Comparison of ENCODE assay signal across 9 mouse cellular contexts in genomic region chr11:57951541-57952326, GRCm38 (mm10). TPM values are rescaled to one million over a fixed set of nuclear protein-coding genes. Genes with fewer than 3 reads are reported as not detected.
DNase-seq lines count a peak whose midpoint lies in the region; ATAC-seq and TF ChIP-seq lines count a peak whose summit lies in the region.
"Had no signal": no experiment of that assay in that cellular context is flagged by ENCODE, and none has a peak within 500 bp of the region (broad histone marks: within the 10 kb centered on the region; RNA-seq: fewer than 3 reads in every experiment).

No protein-coding gene starts in this region.

- H3K9ac ChIP-seq in forebrain, postnatal 0 days: no peak overlapping the region

- WGBS in forebrain, postnatal 0 days: 84% methylated on average over 20 of the region's 20 CpGs

- H3K4me1 ChIP-seq in forebrain, postnatal 0 days (ENCODE audit: insufficient read depth): no peaks in the 10 kb centered on the region

- H3K4me2 ChIP-seq in forebrain, postnatal 0 days (ENCODE audit: low read depth): no peak overlapping the region

- no peak for TF ChIP-seq CTCF in forebrain, postnatal 0 days (IDR thresholded peaks at IDR 0.05; ENCODE audit: low read depth)

- peak; percentile 36 to 45 for DNase-seq in spleen, adult 18-20 months
- DNase-seq in spleen, postnatal 4 days (ENCODE audit: low spot score in 2 of 2): no peak
- peak; percentile 45 to 48 for DNase-seq in thymus, postnatal 36 days
- no peak for DNase-seq in cerebellum, adult 18-20 months
- DNase-seq in forebrain, postnatal 0 days: no peak
- DNase-seq in lung, adult 18-20 months: no peak

- no peaks in the 10 kb centered on the region for H3K27me3 ChIP-seq in forebrain, postnatal 0 days (ENCODE audit: insufficient read depth, low read length)

- H3K27ac ChIP-seq in forebrain, postnatal 0 days (ENCODE audit: low read depth, low read length): no peak overlapping the region

- ATAC-seq in erythroid progenitor cell, adult 5-6 weeks (replicated peaks; ENCODE audit: low FRiP score, poor library complexity, severe bottlenecking): 0 out of 2 replicates have a peak, but pooled peaks have one; percentile 36
- ATAC-seq in megakaryocyte, adult 5-6 weeks (ENCODE audit: poor library complexity, severe bottlenecking): peak; percentile 79
- no peak for ATAC-seq in forebrain, postnatal 0 days
- ATAC-seq: hindbrain, embryonic 16.5 days had no signal

- no peaks in the 10 kb centered on the region for H3K9me3 ChIP-seq in forebrain, postnatal 0 days (ENCODE audit: low read length)

- H3K4me3 ChIP-seq in forebrain, postnatal 0 days (ENCODE audit: low read depth, low read length): no peak overlapping the region

- no peaks in the 10 kb centered on the region for H3K36me3 ChIP-seq in forebrain, postnatal 0 days (ENCODE audit: insufficient read depth)

RNA-seq across cellular contexts. Expression of gene Larp1, which starts 57.1 kb away (rescaled TPM):
- 32.4 and 35.6 TPM in 2 replicates for total RNA-seq in erythroid progenitor cell, adult 5-6 weeks (2015; ENCODE audit: low replicate concordance)
- 25.1 and 33.9 TPM in 2 replicates for total RNA-seq in erythroid progenitor cell, adult 5-6 weeks (2017; ENCODE audit: low replicate concordance)
- 62.3 and 65.1 TPM in 2 replicates for total RNA-seq in megakaryocyte, adult 5-6 weeks (2015)
- total RNA-seq in megakaryocyte, adult 5-6 weeks (2017): 29.8 and 38.1 TPM in 2 replicates
- 33.0 and 43.9 TPM in 2 replicates for total RNA-seq in forebrain, postnatal 0 days (2014; rRNA removed)
- polyA plus RNA-seq in forebrain, postnatal 0 days (2015; fragmentation: Nextera tagmentation; extraction: Ambion mirVana): 7.6 and 13.3 TPM in 2 replicates

Comparison
In these comparisons a context has a peak if more than half of its experiments do, and no peak if none do; other contexts are left out.
1. DNase-seq: peak in spleen, adult 18-20 months (2 of 2) and thymus, postnatal 36 days (2 of 2); none in spleen, postnatal 4 days (0 of 2), cerebellum, adult 18-20 months (0 of 2), forebrain, postnatal 0 days (single experiment) and lung, adult 18-20 months (0 of 2).